Mouse (Mus musculus) liver, embryonic 13.5 days (tissue): ENCODE results near the gene Orm2. TPM values are rescaled to one million over a fixed set of nuclear protein-coding genes. Genes with fewer than 3 reads are reported as not detected.
"Not testable (repeated sequence)": the region's sequence is repeated elsewhere in the genome, so short reads cannot be mapped to it uniquely, and the experiment has no call there.

ENCODE experiments used
- ATAC-seq: fragments of 200-750 bp; cut with Nextera tagmentation; 2 replicates; pipeline ENCODE4 v1.8.0; 2017; ENCODE audit warnings: low read depth, mild to moderate bottlenecking, moderate number of reproducible peaks, moderate library complexity
- DNase-seq: peaks from one replicate; pipeline ENCODE4 v3.0.0; 2022
- H3K27ac ChIP-seq: fragments of 300-500 bp; sonication (generic); 2 replicates; pipeline ENCODE4 v1.5.1; 2015; ENCODE audit warnings: moderate library complexity, mild to moderate bottlenecking, inconsistent platforms
- H3K27me3 ChIP-seq: fragments of 300-500 bp; sonication (generic); 2 replicates; pipeline ENCODE4 v1.6.1; 2015; ENCODE audit warnings: mild to moderate bottlenecking, inconsistent platforms
- H3K36me3 ChIP-seq: fragments of 300-500 bp; sonication (generic); 2 replicates; pipeline ENCODE4 v1.6.1; 2015; ENCODE audit warnings: mild to moderate bottlenecking, inconsistent platforms
- H3K4me1 ChIP-seq: fragments of 300-500 bp; sonication (generic); replicated peaks from 2 replicates; pipeline ENCODE4 v1.6.1; 2015; ENCODE audit warnings: inconsistent platforms
- H3K4me2 ChIP-seq: fragments of 300-500 bp; sonication (generic); 2 replicates; pipeline ENCODE4 v1.6.1; 2015; ENCODE audit warnings: inconsistent platforms, mild to moderate bottlenecking, moderate library complexity
- H3K4me3 ChIP-seq: fragments of 300-500 bp; sonication (generic); replicated peaks from 2 replicates; pipeline ENCODE4 v1.5.1; 2015; ENCODE audit warnings: mild to moderate bottlenecking, inconsistent platforms
- H3K9ac ChIP-seq: fragments of 300-500 bp; sonication (generic); 2 replicates; pipeline ENCODE4 v1.6.1; 2015; ENCODE audit warnings: mild to moderate bottlenecking, inconsistent platforms
- H3K9me3 ChIP-seq: fragments of 300-500 bp; sonication (generic); replicated peaks from 2 replicates; pipeline ENCODE4 v1.6.1; 2016; ENCODE audit warnings: inconsistent platforms
- WGBS: fragments of 180-500 bp; shearing (Covaris S2); methylation state at CpG from one replicate; pipeline ENCODE4 v1.1.7; 2015; ENCODE audit not compliant: insufficient replicate concordance; 5-methylcytosine and 5-hydroxymethylcytosine counted together
- polyA plus RNA-seq: library from polyadenylated mRNA; unstranded; fragments of >200 nt; fragmentation: Nextera tagmentation; extraction: Ambion mirVana; gene quantifications from 2 replicates; pipeline ENCODE4 v1.2.1, GENCODE M21; 2015

Orm2 gene
- polyA plus RNA-seq, result not detected in 2 replicates

DNA sequence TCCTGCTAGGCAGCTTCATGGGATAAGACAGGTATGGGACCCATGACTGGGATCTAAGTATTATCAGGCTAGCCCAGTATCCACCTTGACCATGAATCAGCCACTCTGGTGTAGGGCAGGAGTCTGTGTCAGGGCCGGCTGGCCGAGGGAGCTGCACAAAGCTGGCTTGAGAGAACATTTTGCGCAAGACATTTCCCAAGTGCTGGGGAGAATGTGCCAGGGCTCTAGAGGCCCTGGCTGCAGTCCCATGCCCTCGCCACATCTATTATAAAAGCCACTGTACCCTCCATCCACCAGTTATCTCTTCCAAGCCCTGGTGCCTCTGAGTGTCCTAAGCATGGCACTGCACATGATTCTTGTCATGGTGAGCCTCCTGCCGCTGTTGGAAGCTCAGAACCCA lies at the start of gene Orm2:
Gene Orm2 (plus strand): TSS at position 300 of the 400 bp plus-strand sequence.
- no peak within 1 kb of the TSS for H3K4me3 ChIP-seq
- H3K9me3 ChIP-seq, result no peaks in the 10 kb centered on the region
- ATAC-seq, result no peak
- H3K4me1 ChIP-seq, result no peaks in the 10 kb centered on the region; the same call in 1 of the 2 replicates
- DNase-seq, result no peak
- H3K9ac ChIP-seq, result no peak within 1 kb of the TSS
- no peak within 1 kb of the TSS for H3K27ac ChIP-seq
- no peaks in the 10 kb centered on the region for H3K36me3 ChIP-seq
- H3K27me3 ChIP-seq, result no peaks in the 10 kb centered on the region
- H3K4me2 ChIP-seq, result no peak within 1 kb of the TSS
- WGBS, result 67% methylated on average over 5 of the region's 5 CpGs

DNA sequence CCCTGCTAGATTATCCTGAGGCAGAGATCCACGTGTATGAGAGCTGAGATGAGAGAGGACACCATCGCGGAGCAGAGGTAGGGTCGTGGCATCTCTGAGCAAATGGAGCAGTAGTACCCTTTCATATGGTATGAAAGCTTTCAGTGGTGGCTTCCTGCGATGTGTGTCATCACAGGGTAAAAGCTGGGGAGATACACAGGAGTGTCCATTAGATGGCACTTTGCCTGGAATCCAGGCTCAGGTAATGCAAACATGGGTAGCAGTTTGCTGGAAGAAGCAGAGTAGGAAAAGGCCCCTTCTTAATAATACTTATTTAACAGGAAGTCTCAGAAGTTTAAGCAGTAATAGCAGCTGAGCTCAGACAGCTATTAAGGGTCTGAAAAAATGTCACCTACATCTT lies 48.2 kb upstream of the Orm2 start:
- H3K9me3 ChIP-seq, result no peaks in the 10 kb centered on the region
- 55% methylated on average over 5 of the region's 5 CpGs for WGBS
- no peak overlapping the region for H3K4me2 ChIP-seq
- H3K27me3 ChIP-seq, result no peaks in the 10 kb centered on the region
- H3K9ac ChIP-seq, result no peak overlapping the region
- no peaks in the 10 kb centered on the region for H3K4me1 ChIP-seq
- DNase-seq, result no peak
- no peak for ATAC-seq
- H3K27ac ChIP-seq, result no peak overlapping the region
- no peak overlapping the region for H3K4me3 ChIP-seq
- H3K36me3 ChIP-seq, result 0 out of 2 replicates have a peak, but pooled peaks cover 4% of the 10 kb centered on the region

DNA sequence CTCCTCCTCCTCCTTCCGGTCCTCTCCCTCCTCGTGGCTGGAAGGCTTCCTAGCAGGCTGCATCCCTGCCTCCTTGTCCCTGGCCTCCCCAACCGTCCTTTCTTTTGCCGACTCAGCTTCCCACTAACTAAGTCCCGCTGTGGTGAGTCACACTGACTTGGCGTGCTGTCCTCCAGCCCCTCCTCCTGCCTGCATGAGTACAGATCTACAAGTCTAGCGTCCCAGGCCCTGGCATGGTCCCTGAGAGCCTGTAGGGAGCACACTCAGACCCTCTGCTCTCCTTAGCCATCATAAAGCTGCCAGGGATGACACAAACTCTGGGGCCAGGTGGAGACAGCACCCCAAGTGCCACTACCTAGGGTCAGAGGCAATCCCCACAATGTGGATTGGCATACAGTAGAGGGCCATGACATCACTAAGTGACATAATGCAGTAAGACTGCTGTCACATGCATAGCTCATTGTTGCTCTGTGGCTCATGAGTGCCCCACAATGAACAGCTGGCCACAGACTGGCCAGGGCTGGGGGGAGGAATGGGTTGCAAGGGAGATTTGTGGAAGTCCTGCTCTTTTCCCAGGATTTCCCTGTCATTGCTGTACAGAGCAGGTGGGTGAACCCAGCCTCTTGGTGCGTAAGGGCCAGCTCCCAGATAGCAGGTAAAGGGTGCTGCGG lies 46.0 kb upstream of the Orm2 start:
- H3K9ac ChIP-seq, result no peak overlapping the region
- DNase-seq, result no peak

DNA sequence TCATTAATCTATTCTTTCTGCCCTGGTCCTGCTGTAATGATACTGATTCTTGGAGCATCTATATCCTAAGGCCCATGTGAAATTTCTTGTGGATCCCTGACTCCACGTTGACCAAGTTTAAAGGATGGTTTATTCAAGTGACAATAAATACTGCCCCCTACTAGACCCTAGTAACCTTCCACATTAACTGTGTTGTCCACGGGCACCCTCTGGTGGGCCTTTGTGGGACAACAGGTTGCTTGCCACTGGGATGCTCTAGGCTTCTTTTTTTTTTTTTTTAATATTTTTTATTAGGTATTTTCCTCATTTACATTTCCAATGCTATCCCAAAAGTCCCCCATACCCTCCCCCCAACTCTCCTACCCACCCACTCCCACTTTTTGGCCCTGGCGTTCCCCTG lies 42.7 kb upstream of the Orm2 start:
- not testable (repeated sequence) for H3K9ac ChIP-seq, H3K27me3 ChIP-seq, H3K4me1 ChIP-seq, H3K9me3 ChIP-seq, H3K27ac ChIP-seq, ATAC-seq, H3K4me3 ChIP-seq, H3K4me2 ChIP-seq
- H3K36me3 ChIP-seq, result peaks cover 15% of the 10 kb centered on the region; the same call in 1 of the 2 replicates
- whole genome bisulfite sequencing, result 14% methylated on average over 3 of the region's 3 CpGs
- DNase-seq, result peak; percentile 9

More for the DNA sequence above, 46.0 kb upstream of the Orm2 start:
- ATAC-seq, result no peak
- Histone ChIP-seq H3K27me3 (no peaks in the 10 kb centered on the region), H3K9me3 (no peaks in the 10 kb centered on the region), H3K36me3 (0 out of 2 replicates have a peak, but pooled peaks cover 4% of the 10 kb centered on the region), H3K4me3 (no peak overlapping the region), H3K27ac (no peak overlapping the region), H3K4me1 (no peaks in the 10 kb centered on the region), H3K4me2 (no peak overlapping the region)
- WGBS, result 51% methylated on average over 9 of the region's 9 CpGs

DNA sequence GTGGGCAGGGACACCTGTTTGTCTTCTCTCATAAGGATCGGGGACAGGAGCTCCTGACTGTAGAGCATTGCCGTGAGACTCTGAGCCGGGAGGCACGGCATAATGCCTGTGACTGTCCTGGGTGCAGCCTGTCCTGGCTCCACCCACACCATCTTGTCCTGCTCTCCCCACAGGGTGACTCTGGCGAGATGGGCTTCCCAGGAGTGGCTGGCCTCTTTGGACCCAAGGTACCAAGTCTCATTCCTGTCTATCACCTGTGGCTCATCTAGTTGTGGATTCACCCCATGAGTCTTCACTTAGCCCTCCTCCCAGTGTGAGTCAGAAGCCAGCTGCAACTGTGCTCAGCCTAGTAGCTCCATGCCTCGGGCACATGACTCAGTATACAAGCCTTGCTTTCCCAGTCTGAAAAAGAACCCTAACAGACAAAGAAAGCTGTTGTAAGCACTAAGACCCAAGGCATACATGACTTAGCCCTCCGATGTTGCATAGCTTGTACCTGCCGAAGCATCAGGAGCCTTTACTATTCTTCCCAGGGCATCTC lies 38.9 kb upstream of the Orm2 start:
- no peak overlapping the region for H3K4me3 ChIP-seq
- no peak for ATAC-seq
- DNase-seq, result no peak
- H3K9me3 ChIP-seq, result no peaks in the 10 kb centered on the region
- no peak overlapping the region for H3K4me2 ChIP-seq
- H3K4me1 ChIP-seq, result no peaks in the 10 kb centered on the region
- no peak overlapping the region for H3K27ac ChIP-seq
- peaks cover 15% of the 10 kb centered on the region; the same call in 1 of the 2 replicates for H3K36me3 ChIP-seq
- H3K9ac ChIP-seq, result no peak overlapping the region
- no peaks in the 10 kb centered on the region for H3K27me3 ChIP-seq
- 58% methylated on average over 8 of the region's 8 CpGs for WGBS

DNA sequence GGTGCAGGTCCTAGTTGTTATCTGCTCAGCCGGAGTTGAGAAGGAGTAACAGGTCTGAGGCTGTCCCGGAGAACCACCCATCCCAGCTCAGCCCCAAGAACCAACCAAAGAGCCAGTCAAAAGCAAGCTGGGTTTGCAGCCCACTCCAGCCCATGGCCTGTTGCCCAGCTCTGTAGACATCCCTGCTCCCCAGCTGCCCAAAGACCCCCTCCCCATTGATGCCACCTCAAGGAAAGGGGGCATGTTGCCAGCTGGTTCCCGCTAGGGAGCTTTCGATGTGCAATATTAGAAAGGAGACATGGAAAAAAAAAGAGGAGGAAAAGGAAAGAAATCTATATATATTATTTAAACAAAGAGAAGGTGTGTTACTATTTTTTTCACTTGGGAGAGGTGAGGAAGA lies 28.8 kb upstream of the Orm2 start:
- H3K4me1 ChIP-seq, result no peaks in the 10 kb centered on the region
- no peaks in the 10 kb centered on the region for H3K27me3 ChIP-seq
- peaks cover 9% of the 10 kb centered on the region; the same call in 1 of the 2 replicates for H3K36me3 ChIP-seq
- H3K9me3 ChIP-seq, result no peaks in the 10 kb centered on the region
- no peak for DNase-seq
- no peak for ATAC-seq
- H3K9ac ChIP-seq, result no peak overlapping the region
- 80% methylated on average over 4 of the region's 4 CpGs for WGBS
- H3K4me3 ChIP-seq, result no peak overlapping the region
- H3K27ac ChIP-seq, result no peak overlapping the region
- H3K4me2 ChIP-seq, result no peak overlapping the region

DNA sequence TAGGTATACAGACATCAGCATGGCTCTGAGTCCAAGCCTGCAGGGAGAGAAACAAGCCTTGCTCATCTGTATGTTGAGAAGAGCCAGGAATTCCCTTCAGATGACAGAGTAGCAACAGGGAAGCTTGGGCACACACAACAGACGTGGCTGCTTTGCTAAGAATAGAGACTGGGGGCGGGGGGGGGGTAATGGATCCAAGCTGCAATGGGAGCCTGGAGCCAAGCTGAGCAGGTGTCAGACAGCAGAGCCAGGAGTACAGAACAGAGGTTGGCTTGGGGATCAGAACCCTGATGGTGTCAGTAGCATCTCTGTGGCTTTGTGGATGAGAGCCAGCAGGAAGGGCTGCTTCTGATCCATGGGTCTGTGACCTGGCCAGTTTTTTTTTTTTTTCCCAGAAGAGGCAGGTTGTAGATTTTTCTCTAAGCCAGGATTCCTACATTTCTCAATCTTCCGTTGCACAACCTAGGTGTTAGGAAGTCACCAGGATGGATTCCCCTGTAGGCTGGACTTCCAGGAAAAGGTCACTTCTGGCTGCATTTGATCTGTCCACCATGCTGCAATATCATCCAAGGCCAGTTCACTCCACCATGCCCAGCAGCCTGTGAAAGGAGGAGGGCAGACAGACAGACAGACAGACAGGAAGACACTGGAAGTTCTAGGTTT lies 23.7 kb upstream of the Orm2 start:
- WGBS, result 46% methylated on average over 3 of the region's 3 CpGs
- DNase-seq, result no peak
- Histone ChIP-seq H3K9ac (no peak overlapping the region), H3K27me3 (no peaks in the 10 kb centered on the region), H3K4me2 (no peak overlapping the region), H3K4me1 (no peaks in the 10 kb centered on the region), H3K9me3 (no peaks in the 10 kb centered on the region), H3K27ac (no peak overlapping the region), H3K4me3 (no peak overlapping the region), H3K36me3 (no peaks in the 10 kb centered on the region)
- ATAC-seq, result no peak

DNA sequence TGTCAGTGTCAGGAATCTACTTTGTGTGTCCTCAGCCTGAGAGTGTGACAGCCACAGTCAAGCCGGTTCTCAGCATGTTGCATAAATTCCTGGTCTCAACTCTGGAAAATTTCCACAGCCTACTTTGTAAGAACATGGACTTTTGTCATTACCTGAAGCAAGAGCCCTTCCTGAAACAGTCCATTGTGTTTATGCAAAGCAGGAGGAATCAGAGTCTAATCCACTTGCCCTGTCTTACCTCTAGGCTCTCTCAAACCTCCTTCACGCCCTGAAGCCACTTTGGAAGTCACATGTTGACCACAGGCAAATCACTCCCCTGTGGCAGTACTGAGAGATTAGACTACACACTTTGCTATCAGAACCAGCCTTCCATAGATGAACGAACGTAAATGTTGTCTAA lies 19.8 kb upstream of the Orm2 start:
- no peak for DNase-seq
- Histone ChIP-seq H3K9ac (no peak overlapping the region), H3K27ac (no peak overlapping the region), H3K4me2 (no peak overlapping the region), H3K4me1 (no peaks in the 10 kb centered on the region), H3K36me3 (no peaks in the 10 kb centered on the region), H3K27me3 (no peaks in the 10 kb centered on the region), H3K9me3 (no peaks in the 10 kb centered on the region), H3K4me3 (no peak overlapping the region)
- 49% methylated on average over 4 of the region's 4 CpGs for WGBS
- no peak for ATAC-seq

DNA sequence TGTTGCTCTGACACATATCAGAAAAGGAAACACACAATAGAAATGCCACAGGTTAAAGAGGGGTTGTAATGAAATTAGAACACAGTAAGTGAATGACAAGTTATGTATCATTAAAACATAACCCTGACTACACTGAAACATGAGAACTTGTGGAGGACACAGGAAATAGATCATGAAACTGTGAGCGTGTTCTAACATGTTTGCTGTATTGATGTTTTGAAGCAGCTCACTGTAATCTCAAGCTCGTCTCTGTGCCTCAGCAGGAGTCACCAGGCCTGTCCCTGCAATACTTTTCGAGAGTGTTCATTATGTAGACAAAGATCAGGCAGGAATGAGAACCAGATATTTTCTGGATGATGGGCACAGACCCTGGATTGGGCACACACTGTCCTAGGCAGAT lies 18.6 kb upstream of the Orm2 start:
- no peaks in the 10 kb centered on the region for H3K27me3 ChIP-seq
- WGBS, result 47% methylated on average over 3 of the region's 3 CpGs
- H3K4me3 ChIP-seq, result no peak overlapping the region
- no peak for ATAC-seq
- no peak for DNase-seq
- H3K4me2 ChIP-seq, result no peak overlapping the region
- no peak overlapping the region for H3K27ac ChIP-seq
- H3K9me3 ChIP-seq, result no peaks in the 10 kb centered on the region
- H3K4me1 ChIP-seq, result no peaks in the 10 kb centered on the region
- no peaks in the 10 kb centered on the region for H3K36me3 ChIP-seq
- no peak overlapping the region for H3K9ac ChIP-seq

DNA sequence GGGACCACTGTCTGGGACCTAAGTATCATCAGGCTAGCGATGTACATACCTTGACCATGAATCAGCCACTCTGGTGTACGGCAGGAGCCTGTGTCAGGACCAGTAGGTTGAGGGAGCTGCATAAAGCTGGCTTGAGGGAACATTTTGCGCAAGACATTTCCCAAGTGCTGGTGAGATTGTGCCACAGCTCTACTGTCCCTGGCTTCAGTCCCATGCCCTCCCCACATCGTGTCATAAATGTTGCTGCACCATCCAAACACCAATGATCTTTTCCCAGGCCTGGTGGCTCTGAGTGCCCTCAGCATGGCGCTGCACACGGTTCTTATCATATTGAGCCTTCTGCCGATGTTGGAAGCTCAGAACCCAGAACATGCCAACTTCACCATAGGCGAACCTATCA lies 18.0 kb upstream of the Orm2 start, which contains the start of gene Orm1:
Gene Orm1 (plus strand): TSS at position 266 of the 400 bp plus-strand sequence.
- Histone ChIP-seq H3K4me1 (no peaks in the 10 kb centered on the region), H3K4me3 (no peak within 1 kb of the TSS), H3K36me3 (no peaks in the 10 kb centered on the region), H3K27me3 (no peaks in the 10 kb centered on the region), H3K9me3 (no peaks in the 10 kb centered on the region), H3K27ac (no peak within 1 kb of the TSS), H3K9ac (no peak within 1 kb of the TSS), H3K4me2 (no peak within 1 kb of the TSS)
- WGBS, result 60% methylated on average over 8 of the region's 8 CpGs
- ATAC-seq (no peak), DNase-seq (no peak)

DNA sequence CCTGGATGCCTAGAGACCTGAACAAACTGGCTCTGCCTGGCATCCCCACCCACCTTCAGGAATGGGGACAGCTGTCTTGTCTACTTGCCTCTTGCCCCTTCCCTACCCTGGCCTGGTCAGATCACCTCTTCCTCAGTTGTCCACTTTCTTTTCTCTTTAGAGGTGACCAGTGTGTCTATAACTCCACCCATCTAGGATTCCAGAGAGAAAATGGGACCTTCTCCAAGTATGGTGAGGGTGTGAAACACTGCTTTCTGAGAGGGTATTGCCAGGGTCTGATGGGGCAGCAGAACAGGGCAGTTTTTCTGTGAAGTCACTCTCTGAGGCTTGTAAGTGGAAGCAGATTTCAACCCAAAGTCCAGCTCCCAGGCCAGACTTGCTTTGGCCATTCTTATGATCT lies 17.0 kb upstream of the Orm2 start:
- DNase-seq (no peak), ATAC-seq (no peak)
- no peaks in the 10 kb centered on the region for H3K36me3 ChIP-seq
- H3K4me1 ChIP-seq, result no peaks in the 10 kb centered on the region
- H3K27ac ChIP-seq, result no peak overlapping the region
- H3K9me3 ChIP-seq, result no peaks in the 10 kb centered on the region
- H3K4me3 ChIP-seq, result no peak overlapping the region
- no peaks in the 10 kb centered on the region for H3K27me3 ChIP-seq
- no peak overlapping the region for H3K4me2 ChIP-seq
- no peak overlapping the region for H3K9ac ChIP-seq

DNA sequence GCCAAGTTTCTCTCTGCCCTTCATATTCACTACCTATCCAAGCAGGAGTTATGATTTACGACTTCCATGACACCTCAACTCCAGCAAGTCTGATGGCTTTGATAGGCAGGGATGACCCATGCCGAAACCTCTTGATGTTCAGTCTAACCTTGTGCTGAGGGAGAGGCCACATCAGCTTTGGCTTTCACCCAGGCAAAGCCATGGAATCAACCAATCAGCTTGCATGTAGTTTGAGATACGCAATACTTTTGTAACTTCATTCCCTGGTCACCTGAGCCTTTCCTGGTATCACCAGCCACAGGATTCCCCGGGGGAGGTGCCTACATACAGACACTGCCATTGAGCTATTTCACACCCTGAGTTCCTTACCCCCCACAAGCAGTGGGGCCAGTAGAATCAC lies 15.6 kb upstream of the Orm2 start:
- Histone ChIP-seq H3K4me1 (no peaks in the 10 kb centered on the region), H3K9me3 (no peaks in the 10 kb centered on the region), H3K4me3 (no peak overlapping the region), H3K27me3 (no peaks in the 10 kb centered on the region), H3K27ac (no peak overlapping the region), H3K4me2 (no peak overlapping the region), H3K36me3 (no peaks in the 10 kb centered on the region), H3K9ac (no peak overlapping the region)
- 70% methylated on average over 4 of the region's 4 CpGs for WGBS
- ATAC-seq, result no peak
- DNase-seq, result no peak
